Mouse (Mus musculus) adipocyte (in vitro differentiated cells): ENCODE measurements around the gene Ngfr.

ENCODE experiments used
- DNase-seq: peaks from one replicate; pipeline ENCODE4 v3.0.0-alpha.2; 2016; ENCODE audit warnings: low spot score

The Ngfr gene

GRCm38 (mm10) chr11:95594686-95595212, 7.2 kb upstream of the Ngfr start:
- DNase-seq, result no peak

GRCm38 (mm10) chr11:95593501-95593900, 6.0 kb upstream of the Ngfr start:
- DNase-seq, result no peak

- DNase-seq, result no peak
These were observed 5.2 kb upstream of the Ngfr start for GRCm38 (mm10) chr11:95592691-95593090.

DNA sequence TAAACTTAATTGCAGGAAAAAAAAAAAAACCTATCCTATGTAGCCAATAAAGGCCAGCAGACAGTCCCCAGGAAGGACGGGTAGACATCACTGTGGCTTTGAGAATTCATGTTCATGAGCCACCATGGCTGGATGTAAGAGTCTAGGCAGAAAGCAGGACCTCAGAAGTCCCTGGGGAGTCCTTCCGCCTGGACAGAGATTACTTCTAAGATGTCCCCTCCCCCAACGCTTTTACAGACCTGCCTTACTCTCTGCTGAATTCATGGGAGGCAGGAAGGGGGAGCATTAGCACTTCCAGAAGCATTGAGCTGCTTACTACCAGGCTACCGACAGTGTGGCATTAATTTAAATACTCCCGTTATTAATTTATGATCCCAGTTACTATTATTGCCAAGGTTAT, 1.7 kb upstream of the Ngfr start:
- DNase-seq, result no peak

GRCm38 (mm10) chr11:95586751-95587422, 648 bp downstream of the Ngfr start:
- no peak for DNase-seq

- no peak for DNase-seq
These were observed 1.4 kb downstream of the Ngfr start for GRCm38 (mm10) chr11:95586184-95586583.

- no peak for DNase-seq
These were observed 1.9 kb downstream of the Ngfr start for GRCm38 (mm10) chr11:95585684-95586083.

DNA sequence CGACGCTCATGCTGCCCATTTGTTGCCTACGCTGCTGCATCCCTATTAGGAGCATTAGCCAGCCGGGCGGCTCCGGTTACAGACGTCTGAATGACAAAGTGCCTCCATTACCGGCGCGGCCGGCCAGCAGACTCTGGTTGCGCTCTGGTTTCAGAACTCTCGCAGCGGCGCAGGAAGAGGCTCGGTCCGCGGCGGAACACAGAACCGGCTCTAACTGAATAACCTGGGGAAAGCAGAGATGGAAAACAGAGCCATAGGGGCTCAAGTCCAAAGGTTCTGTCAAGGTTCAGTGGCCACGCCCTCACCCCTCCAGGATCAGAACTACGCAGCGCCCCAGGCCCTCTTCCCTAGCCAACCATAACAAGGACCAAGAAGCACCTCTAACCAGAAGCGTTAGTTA, 2.3 kb downstream of the Ngfr start:
- no peak for DNase-seq

DNA sequence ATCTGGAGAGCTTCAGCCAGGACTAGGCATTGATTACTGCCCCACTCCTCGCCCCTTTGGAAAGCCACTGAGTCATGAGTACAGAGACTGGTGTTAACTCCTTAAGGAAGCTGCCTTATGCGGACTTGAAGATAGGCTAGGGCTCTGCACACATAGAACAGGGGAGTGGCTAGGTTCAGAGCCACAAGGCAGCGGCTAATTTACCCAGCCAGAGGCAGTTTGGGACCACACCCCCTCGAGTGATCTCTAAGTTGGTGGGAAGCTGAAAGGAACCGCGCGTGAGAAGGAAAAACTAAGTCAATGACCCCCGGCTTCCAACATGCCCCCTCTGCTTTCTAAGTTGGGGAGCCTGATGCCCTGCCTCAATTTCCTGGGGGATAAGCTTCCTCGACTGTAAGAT, 2.9 kb downstream of the Ngfr start:
- no peak for DNase-seq

DNA sequence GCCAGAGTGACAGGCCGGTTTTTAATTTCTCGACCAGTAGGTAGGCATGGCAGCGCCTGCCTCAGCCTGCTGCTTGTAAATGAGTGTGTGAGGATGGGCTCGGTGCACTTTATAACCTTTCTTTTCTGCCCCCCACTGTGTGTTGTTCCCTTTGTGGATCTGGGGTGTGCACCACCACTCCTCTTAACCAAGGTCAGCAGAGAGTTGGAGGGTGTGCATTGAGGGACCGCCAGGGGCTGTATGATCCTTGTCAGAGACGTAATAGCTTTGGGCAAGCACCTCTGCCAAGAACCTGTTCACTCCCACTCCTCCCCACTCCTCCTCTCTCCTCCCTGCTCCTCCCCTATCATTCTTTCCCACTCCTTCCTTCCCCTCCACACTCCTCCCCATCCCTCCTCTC, 4.1 kb downstream of the Ngfr start:
- DNase-seq, result no peak

DNA sequence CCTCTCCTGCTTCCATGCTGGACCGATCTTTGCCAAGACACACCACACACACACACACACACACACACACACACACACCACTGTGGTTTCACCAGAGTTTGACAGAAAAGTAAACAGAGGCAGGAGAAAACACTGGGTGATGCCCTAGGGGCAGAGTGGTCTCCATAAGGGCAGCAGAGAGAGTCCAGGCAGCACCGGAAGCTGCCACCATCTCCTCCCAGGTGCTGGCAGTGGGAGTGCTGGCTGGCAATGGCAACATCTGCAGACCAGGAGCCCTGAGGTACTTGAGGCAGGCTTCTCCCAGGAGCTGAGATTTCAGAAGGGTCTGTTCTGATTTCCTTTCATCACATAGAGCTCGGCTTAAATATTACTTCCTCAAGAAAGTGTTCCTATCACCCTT, 5.3 kb downstream of the Ngfr start:
- no peak for DNase-seq

DNA sequence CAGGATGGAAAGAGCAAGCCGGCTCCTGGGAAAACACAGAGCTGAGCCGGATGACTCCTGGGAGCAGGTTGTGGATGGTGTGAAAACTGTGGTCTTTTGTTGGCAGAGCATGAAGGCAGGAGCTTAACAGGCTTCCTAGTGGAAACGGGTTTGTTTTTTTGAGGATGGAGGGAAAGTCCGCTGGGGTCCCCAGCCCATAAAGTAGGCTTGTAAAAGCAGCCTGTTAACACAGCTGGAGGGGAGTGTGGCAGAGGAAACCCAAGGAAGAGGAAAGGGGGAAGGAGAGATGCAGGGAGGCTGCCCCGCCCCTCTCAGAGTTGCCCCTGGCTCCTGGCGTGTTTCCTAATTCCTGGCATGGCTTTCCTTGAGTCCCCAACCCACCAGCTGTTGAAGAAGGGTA, 8.1 kb downstream of the Ngfr start:
- no peak for DNase-seq

GRCm38 (mm10) chr11:95577776-95578446, 9.6 kb downstream of the Ngfr start:
- DNase-seq, result no peak

DNA sequence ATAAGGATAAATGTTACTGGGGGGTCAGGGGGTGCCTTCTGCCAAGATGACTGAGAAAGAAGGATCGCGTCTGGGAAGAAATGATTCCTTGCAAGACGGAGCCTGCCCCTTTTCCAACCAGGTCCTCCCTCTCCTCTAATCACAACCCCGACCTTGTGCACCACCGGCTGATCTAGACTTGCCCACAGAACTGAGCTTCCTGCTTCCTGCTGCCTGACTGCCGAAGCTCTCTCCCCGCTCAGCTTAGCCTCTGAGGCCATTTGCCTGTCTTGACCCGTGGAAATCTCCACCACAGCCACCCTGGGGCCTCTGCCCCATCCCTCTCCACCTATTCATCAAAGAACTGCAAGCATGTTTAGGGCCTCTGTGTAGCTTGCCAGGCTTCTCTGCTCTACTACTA, 11.2 kb downstream of the Ngfr start:
- no peak for DNase-seq

DNA sequence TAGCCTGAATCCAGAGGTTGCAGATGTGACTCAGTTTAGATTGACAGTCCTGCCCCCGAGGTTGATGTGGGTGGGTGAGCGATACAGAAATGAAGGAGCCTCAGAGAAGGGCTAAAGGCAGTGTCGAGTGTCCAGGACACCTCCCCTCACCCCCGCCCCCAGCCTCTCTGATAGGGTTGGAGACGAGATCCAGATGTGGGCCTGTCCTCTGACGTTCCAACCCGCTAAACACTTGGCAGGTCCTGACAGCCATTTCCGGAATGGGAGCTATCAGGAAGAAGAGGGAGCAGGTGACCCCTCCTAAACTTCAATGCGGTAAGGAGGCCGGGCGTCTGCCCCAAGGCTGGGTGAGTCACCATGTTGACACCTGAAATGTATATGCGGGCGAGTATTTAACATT, 11.7 kb downstream of the Ngfr start:
- DNase-seq, result no peak

GRCm38 (mm10) chr11:95574786-95575334, 12.7 kb downstream of the Ngfr start:
- DNase-seq, result no peak

- DNase-seq, result no peak
These were observed 15.3 kb downstream of the Ngfr start for GRCm38 (mm10) chr11:95572227-95572626.

DNA sequence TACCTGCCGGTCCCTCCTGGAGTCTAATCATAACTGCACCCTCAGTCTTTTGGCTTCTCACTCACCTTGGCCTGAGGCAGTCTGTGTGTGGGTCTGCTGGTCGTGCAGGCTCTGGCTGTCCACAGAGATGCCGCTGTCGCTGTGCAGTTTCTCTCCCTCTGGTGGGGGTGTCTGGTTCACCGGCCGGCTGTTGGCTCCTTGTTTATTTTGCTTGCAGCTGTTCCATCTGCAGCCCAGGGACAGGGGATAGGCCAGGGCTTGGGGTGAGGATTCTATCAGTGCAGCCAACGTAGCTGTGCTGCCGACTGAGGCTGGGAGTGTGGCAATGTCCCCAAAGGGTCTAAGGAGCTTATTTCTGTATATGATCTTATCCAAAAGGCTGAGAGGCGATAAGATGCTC, 15.8 kb downstream of the Ngfr start:
- DNase-seq, result no peak

DNA sequence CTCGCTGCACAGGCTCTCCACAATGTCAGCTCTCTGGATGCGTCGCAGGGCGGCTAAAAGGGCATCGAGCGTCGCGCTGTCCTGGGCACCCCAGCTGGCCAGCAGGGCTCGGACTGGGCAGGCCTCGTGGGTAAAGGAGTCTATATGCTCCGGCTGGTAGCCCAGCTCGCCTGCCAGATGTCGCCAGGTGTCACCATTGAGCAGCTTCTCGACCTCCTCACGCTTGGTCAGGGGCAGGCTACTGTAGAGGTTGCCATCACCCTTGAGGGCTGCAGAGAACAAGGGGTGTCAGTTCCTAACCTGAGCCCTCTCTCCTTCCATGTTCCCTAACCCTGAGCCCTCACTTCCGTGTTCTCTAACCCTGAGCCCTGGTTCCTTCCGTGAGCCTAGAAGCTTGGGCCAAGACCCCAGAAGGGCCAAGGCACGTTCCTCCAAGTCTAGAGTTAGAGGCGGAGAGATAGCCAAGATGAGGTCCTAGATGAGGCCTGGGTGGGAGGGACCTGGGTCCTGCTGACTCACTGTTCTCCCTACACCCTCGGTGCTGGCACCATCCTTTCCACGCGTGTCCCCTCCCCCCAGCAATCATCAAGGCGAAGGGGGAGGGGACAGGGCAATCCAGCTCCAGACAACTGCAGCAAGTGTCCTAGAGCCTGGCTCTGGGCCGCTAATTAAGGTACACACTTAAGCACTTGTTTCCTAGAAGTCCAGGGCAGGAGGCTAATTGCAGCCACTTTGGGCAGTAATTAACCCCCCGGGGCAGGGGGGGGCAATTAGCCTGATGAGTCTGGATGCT, 16.5 kb downstream of the Ngfr start:
- DNase-seq, result no peak

DNA sequence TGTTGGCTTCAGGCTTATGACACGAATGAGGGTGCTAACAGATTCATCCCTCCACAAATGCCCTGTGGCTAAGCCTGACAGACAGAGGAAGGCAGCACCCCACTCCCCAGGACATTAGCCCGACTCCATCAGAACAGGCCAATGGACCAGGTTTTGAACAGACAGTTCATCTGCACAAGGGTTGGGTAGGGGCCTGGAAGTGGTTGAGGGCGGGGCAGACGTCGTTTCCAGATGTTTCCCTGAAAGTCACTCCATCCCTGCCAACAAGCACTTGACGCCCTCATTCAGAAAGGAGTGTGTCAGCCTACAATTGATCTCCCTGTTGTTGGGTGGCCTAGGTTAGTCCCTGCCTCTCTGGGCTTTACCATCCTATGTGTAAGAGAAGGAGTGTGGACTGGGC, 17.6 kb downstream of the Ngfr start:
- no peak for DNase-seq

DNA sequence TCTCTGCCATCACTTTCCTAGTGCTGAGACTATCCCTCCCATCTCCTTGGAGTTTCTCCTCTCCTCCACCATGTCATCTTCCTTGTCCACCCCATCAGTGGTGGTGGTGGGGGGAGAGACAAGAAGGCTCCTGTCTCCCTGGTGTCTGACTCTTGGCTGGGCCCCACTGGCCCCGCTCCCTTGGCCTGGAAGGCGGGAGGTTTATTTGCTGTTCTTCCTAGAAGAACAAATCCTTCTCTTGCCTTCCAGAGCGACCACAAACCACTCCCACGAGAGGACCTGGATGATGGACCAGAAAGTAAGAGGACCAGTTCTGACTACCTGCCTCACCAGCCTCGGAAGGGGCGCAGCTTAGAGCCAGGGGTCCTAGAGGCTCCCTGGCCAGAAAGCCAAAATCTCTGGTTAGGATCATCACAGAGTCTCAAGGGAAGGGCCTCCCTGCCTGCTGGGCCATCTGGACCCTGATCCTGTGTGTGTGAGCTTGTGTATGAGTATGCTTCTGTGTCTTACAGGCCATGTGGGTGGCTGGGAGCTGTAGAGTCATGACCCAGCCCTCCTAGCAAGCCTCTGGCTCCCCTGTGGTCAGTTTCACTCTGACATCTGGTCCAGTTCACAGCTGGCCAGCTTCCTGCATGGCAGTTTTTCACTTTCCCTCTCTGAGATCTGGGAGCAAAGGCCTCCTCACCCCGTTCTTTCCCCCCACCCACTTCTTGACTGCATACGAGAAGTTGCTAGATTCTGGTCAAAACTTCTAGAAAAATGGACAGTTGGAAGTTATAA, 19.4 kb downstream of the Ngfr start:
- peak; percentile 85 for DNase-seq

DNA sequence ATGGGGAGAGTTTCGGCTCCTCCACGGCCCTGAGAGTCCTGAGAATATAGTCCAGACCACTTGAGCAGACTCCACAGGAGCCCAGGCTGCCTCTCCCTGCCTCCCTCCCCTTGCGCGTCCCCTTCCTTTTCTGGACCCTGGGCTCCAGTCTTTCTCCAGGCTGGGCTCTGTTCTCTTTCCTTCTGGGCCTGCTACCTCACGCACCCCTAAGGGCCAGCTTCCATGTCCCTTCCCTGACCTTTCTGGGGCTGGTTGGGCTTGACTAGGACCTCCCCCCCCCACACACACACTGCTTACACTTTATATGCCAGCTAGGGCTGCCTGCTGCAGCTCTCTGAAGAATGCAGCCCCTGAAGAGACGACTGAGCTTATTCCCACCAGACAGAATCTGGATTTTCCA, 20.2 kb downstream of the Ngfr start:
- DNase-seq, result no peak
